Mouse (Mus musculus) intestine, embryonic 16.5 days (tissue): ENCODE results near the gene Tep1. TPM values are rescaled to one million over a fixed set of nuclear protein-coding genes. Genes with fewer than 3 reads are reported as not detected.

Experiments
- ATAC-seq: fragments of 200-750 bp; cut with Nextera tagmentation; 2 replicates; pipeline ENCODE4 v1.8.0; 2017; ENCODE audit warnings: moderate TSS enrichment, moderate library complexity
- H3K27ac ChIP-seq: fragments of 300-500 bp; sonication (generic); 2 replicates; pipeline ENCODE4 v1.5.1; 2014; ENCODE audit warnings: mild to moderate bottlenecking, low read length
- H3K27me3 ChIP-seq: fragments of 300-500 bp; sonication (generic); replicated peaks from 2 replicates; pipeline ENCODE4 v1.6.1; 2014; ENCODE audit warnings: low read length, control low read depth, mixed read lengths; ENCODE audit not compliant: control insufficient read depth, insufficient read depth
- H3K36me3 ChIP-seq: fragments of 300-500 bp; sonication (generic); 2 replicates; pipeline ENCODE4 v1.6.1; 2014; ENCODE audit warnings: low read length, control low read depth; ENCODE audit not compliant: control insufficient read depth, insufficient read depth
- H3K4me1 ChIP-seq: fragments of 300-500 bp; sonication (generic); 2 replicates; pipeline ENCODE4 v1.6.1; 2014; ENCODE audit warnings: low read length, control low read depth, mixed read lengths; ENCODE audit not compliant: control insufficient read depth, insufficient read depth
- H3K4me2 ChIP-seq: fragments of 300-500 bp; sonication (generic); 2 replicates; pipeline ENCODE4 v1.6.1; 2014; ENCODE audit warnings: low read depth, low read length, control low read depth
- H3K4me3 ChIP-seq: fragments of 300-500 bp; sonication (generic); 2 replicates; pipeline ENCODE4 v1.5.1; 2014; ENCODE audit warnings: mild to moderate bottlenecking, low read length
- H3K9ac ChIP-seq: fragments of 300-500 bp; sonication (generic); 2 replicates; pipeline ENCODE4 v1.6.1; 2014; ENCODE audit warnings: low read depth, low read length
- H3K9me3 ChIP-seq: fragments of 300-500 bp; sonication (generic); 2 replicates; pipeline ENCODE4 v1.6.1; 2016; ENCODE audit warnings: low read length, control low read depth; ENCODE audit not compliant: control insufficient read depth
- WGBS: fragments of 180-500 bp; shearing (Covaris S2); extraction: QIAGEN DNeasy Blood & Tissue Kit; methylation state at CpG from one replicate; pipeline ENCODE4 v1.1.7; 2014; 5-methylcytosine and 5-hydroxymethylcytosine counted together
- polyA plus RNA-seq: library from polyadenylated mRNA; unstranded; fragments of >200 nt; fragmentation: Nextera tagmentation; extraction: Ambion mirVana; gene quantifications from 2 replicates; pipeline ENCODE4 v1.2.1, GENCODE M21; 2015

Tep1 gene
- polyA plus RNA-seq, 1 experiment from 2014 or later = 12.6 TPM

DNA sequence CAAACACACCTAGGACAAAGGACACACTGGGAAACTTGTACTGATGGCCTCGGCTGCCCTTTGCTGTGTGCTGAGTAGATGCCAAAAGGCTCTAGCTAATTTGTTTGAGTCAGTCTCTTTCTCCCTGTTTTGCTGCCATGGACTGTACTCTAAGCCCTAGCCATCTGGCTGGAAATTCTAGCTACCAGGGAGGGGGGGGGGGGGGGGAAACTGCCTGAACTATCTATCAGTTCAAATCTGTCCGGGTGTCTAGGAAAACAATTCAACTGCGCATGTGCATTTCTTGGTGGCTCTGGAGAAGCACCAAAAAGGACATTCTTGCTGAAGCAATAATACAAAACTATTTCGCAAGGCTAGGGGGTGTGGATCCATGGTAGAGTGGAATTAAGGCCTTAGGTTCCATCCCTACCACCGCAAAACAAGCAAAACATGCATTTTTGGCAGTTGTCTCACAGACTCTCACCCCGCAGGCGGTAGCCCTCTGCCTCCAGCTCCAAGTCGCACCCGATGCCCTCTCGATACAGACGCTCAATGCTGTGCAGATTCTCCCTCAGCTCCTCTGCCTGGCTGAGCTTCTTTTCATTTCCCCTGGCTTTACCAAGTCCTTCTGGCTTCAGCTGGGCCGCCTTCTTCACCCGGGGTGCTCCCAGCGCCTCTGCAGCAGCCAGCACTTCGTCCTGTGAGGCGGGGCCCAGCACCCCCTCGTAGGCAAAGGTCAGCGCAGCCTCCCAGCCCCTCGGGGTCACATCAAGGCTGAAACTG, 25.8 kb upstream of the Tep1 start:
- Histone ChIP-seq H3K27me3 (no peaks in the 10 kb centered on the region), H3K36me3 (no peaks in the 10 kb centered on the region), H3K27ac (no peak overlapping the region), H3K4me2 (peak overlapping the region; percentile 90), H3K4me1 (peaks cover 11% of the 10 kb centered on the region), H3K9me3 (no peaks in the 10 kb centered on the region), H3K4me3 (peak overlapping the region; percentile 46), H3K9ac (peak overlapping the region; percentile 62)
- peak; percentile 71 for ATAC-seq
- 17% methylated on average over 19 of the region's 19 CpGs for WGBS

DNA sequence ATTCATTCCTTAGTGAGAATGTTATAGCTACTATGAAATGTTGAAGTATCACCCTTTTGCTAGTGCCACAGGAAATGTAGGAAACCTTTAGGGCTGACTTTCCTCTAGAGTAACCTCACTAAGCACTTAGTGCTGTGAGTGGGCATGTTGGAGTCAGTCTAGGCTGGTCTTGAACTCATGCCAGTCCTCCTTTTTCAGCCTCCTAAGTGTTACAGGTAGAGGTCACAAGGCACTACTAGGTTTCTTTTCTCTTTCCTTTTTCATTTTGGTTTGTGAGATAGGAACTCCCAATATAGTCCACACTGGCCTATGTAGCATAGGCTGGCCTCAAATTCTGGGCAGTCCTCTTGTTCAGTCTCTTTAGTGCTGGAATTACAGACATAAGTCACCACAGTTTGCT, 25.0 kb upstream of the Tep1 start:
- ATAC-seq = no peak
- H3K27ac ChIP-seq = no peak overlapping the region
- H3K4me2 ChIP-seq = no peak overlapping the region

DNA sequence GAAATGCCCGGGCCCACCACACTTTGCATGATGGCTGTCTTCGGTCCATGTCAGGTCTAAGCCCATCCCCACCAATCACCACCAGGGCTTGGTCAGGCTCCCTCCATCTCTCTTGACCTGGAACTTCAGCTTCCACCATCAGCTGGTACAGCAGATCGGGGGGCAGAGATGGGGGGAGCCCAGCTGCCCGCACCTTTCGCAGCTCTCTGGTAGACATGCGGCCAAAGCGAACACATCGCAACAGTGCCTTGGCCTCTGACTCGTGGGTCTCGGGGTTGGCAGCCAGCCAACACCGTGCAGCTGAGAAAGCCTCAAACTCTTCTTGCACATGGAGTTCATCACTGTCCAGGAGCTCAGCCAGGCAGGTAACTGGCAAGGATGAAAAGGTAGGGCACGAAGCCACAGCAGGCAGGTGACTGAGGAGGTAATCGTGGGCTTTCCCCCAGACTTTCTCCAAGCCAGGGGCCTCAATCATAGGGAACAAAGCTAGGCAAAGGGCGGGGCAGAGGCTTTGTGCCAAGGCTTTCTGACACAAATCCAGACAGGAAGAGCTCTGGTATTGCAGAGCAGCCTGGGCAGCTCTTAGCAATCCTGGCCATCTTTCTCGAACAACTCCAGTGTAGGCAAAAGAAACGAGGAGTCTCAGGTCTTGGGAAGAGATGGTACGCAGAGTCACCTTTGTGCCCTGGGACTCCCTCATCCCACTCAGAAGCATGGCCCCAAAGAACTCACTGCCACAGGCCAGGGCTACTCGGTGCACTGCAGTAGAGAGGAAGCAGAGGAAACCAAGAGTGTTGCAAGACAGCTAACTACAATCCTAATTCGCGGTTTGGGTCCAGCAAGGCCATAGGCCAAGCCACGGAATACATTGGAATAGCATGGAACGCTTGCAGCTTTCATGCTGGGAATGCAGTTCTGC, 22.4 kb upstream of the Tep1 start:
- Histone ChIP-seq H3K9me3 (no peaks in the 10 kb centered on the region), H3K27ac (no peak overlapping the region), H3K27me3 (no peaks in the 10 kb centered on the region), H3K4me1 (peaks cover 11% of the 10 kb centered on the region), H3K4me2 (no peak overlapping the region), H3K9ac (no peak overlapping the region), H3K4me3 (no peak overlapping the region), H3K36me3 (no peaks in the 10 kb centered on the region)
- ATAC-seq = no peak
- WGBS = 75% methylated on average over 22 of the region's 22 CpGs

More for the DNA sequence above, 25.0 kb upstream of the Tep1 start:
- Histone ChIP-seq H3K36me3 (no peaks in the 10 kb centered on the region), H3K4me1 (peaks cover 11% of the 10 kb centered on the region), H3K9me3 (no peaks in the 10 kb centered on the region), H3K4me3 (no peak overlapping the region), H3K9ac (no peak overlapping the region), H3K27me3 (no peaks in the 10 kb centered on the region)

DNA sequence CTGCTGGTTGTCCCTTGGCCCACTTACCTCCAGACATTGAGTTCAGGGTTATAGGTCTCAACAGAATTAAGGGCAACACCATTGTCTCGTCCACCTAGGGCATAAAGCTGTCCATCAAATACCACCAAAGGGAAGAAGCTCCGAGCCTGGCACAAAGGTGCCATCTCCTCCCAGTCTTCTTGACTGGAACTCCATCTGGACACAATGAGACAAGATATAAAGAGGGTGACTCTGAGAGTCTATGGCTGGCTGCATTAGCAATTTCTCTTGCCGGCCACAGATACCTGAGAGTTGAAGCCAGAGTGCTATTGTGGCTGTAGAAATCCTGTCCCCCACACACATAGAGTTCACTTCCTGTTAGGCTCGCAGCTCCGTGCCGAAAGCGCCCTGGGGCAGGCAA, 21.7 kb upstream of the Tep1 start:
- Histone ChIP-seq H3K4me2 (no peak overlapping the region), H3K4me1 (peaks cover 11% of the 10 kb centered on the region), H3K27me3 (no peaks in the 10 kb centered on the region), H3K36me3 (no peaks in the 10 kb centered on the region), H3K9ac (no peak overlapping the region), H3K9me3 (no peaks in the 10 kb centered on the region), H3K27ac (no peak overlapping the region), H3K4me3 (no peak overlapping the region)
- 86% methylated on average over 7 of the region's 7 CpGs for WGBS
- ATAC-seq = no peak

DNA sequence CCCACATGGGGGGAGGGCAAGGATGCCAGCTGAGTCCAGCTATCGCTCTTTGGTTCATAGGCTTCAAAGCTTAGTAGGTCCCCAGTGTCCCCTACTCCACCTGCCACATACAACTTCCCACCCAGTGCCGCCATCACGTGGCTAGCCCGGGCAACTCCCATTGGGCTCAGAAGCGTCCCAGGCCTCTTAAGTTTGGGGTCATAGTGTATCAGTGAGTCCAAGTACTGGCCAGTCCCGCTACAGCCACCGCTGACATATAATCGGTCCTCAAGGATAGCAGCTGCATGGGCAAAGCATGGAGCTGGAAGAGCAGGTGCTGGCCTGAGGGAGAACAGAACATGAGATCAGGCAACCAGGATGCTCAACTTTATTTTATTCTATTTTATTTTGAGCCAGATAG, 21.3 kb upstream of the Tep1 start:
- Histone ChIP-seq H3K9ac (no peak overlapping the region), H3K4me3 (no peak overlapping the region)
- 92% methylated on average over 8 of the region's 8 CpGs for WGBS

DNA sequence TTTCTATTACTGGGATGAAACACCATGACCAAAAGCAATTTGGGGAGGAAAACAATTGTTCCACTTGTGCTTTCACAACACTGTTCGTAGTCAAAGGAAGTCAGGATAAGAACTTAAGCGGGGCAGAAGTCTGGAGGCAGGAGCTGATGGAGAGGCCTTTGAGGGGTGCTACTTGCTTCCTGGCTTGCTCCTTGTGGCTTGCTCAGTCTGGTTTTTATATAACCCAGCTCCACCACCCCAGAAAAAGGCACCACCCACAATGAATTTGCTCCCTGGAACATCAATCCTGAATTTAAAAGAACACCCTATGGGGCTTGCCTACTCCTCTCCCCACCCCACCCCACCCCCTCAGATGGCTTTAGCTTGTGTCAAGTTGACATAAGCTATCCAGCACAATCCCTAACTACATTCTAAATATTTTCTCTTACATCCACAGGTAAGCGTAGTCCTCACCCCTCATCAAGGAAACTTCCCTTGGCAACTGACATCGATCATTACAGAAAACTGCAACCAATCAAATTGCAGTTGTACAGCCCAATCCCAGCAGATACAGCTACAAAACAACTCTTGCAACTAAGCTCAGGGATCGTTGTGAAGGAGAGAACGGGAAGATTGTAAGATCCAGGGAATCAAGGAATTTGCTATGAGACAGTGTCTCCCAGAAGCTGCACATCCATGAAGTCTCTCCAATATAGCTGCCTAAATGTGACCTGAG, 6.0 kb upstream of the Tep1 start:
- H3K9me3 ChIP-seq = no peaks in the 10 kb centered on the region
- H3K4me2 ChIP-seq = no peak overlapping the region
- no peak overlapping the region for H3K27ac ChIP-seq
- no peaks in the 10 kb centered on the region for H3K27me3 ChIP-seq
- no peak overlapping the region for H3K4me3 ChIP-seq
- H3K4me1 ChIP-seq = peaks cover 3% of the 10 kb centered on the region; the same call in 1 of the 2 replicates
- no peak for ATAC-seq
- 88% methylated on average over 6 of the region's 6 CpGs for WGBS
- no peaks in the 10 kb centered on the region for H3K36me3 ChIP-seq
- no peak overlapping the region for H3K9ac ChIP-seq

More for the DNA sequence above, 21.3 kb upstream of the Tep1 start:
- H3K4me2 ChIP-seq = no peak overlapping the region
- no peaks in the 10 kb centered on the region for H3K9me3 ChIP-seq
- no peak overlapping the region for H3K27ac ChIP-seq
- no peaks in the 10 kb centered on the region for H3K27me3 ChIP-seq
- H3K36me3 ChIP-seq = no peaks in the 10 kb centered on the region
- no peak for ATAC-seq
- peaks cover 7% of the 10 kb centered on the region; the same call in 1 of the 2 replicates for H3K4me1 ChIP-seq

DNA sequence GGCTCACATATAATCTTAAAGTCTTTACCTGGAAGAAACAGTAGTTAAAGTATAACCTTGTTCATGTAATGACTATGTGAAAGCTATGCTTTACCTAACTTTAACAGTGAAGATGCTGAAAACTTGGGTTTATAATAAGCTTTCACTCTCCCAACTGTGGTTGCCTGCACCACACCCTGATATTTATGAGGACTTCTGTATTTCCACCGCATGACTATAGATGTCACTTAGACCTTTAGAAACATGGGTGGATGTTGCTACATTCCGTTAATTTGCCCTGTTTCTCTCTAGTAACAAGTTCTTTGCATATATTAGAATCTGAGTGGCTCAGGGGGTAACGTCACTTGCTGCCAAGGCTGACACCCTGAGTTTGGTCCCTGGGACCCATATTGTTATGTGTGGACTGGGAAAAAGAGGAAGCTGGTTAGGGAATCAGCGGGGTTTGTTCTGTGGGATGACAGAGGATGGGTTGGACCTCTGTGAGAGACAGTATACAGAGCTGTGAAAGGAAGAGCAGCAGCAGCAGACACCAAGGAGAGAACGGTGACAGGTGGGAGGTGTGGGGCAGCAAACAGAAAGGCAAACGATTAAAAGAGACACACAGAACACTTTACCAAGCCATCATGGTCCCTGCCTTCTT, 5.4 kb upstream of the Tep1 start:
- no peaks in the 10 kb centered on the region for H3K27me3 ChIP-seq
- H3K4me2 ChIP-seq = peak overlapping the region; percentile 16; the same call in 1 of the 2 replicates
- H3K4me1 ChIP-seq = peaks cover 3% of the 10 kb centered on the region; the same call in 1 of the 2 replicates
- WGBS = 73% methylated on average over 6 of the region's 6 CpGs
- no peak overlapping the region for H3K4me3 ChIP-seq
- ATAC-seq = peak; percentile 54
- no peaks in the 10 kb centered on the region for H3K9me3 ChIP-seq
- H3K36me3 ChIP-seq = no peaks in the 10 kb centered on the region
- peak overlapping the region; percentile 57; the same call in 1 of the 2 replicates for H3K27ac ChIP-seq
- H3K9ac ChIP-seq = no peak overlapping the region

DNA sequence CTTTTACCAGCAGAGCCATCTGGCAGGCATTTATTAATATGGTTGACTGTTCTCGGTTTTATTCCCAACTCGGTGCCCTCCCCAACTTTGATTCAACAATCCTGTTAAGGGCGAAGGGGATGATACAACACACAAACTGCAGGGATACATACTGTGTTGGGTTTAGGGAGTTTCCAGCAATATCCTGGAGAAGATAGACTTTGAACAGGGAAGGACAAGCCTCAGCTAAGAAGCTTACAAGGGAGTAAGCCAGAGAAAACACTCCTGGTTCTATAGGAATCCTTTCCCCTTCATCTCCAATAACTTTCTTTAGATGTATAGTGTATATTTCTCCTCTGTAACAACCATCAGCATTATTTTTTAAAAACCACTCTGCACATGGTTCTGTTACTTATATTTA, 4.8 kb upstream of the Tep1 start:
- Histone ChIP-seq H3K4me1 (peaks cover 3% of the 10 kb centered on the region; the same call in 1 of the 2 replicates), H3K27ac (peak overlapping the region; percentile 57), H3K9me3 (no peaks in the 10 kb centered on the region), H3K36me3 (no peaks in the 10 kb centered on the region), H3K27me3 (no peaks in the 10 kb centered on the region), H3K4me2 (no peak overlapping the region), H3K4me3 (no peak overlapping the region), H3K9ac (no peak overlapping the region)
- ATAC-seq = peak; percentile 77
- 81% methylated on average over 3 of the region's 3 CpGs for WGBS
